Mouse (Mus musculus): ENCODE measurements around the gene Gm20747. TPM values are rescaled to one million over a fixed set of nuclear protein-coding genes. Genes with fewer than 3 reads are reported as not detected.
"Not testable (repeated sequence)": the region's sequence is repeated elsewhere in the genome, so short reads cannot be mapped to it uniquely, and the experiment has no call there.

Gene Gm20747
- not detected in 2 replicates for polyA plus RNA-seq (2015; fragmentation: Nextera tagmentation; extraction: Ambion mirVana)

DNA sequence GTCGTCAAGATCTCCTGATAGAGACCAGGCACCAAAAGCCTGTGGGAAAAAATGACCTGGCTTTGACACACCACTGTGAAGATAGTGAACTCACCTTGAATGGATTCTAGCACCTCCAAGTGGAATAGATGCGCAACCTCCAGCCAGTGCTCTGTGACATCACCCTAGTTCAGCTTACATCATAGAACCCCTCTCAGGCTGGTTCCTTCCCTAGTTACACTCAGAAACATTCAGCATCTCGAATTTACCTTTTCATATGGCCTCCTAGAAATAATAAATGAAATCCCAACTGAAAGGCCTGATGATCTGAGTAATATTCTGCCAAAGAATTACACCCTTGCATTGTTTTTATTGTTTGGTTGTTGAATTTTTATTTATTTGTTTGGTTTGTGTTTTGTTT, at the start of gene Gm20747:
Gene Gm20747, minus strand, starts transcription at position 101 of the 400 bp plus-strand sequence.
- H3K36me3 ChIP-seq (replicated peaks; ENCODE audit: insufficient read depth, low read length); H3K4me3 ChIP-seq (ENCODE audit: low read depth, low read length); H3K27me3 ChIP-seq (ENCODE audit: insufficient read depth, low read length); H3K4me2 ChIP-seq (ENCODE audit: low read depth, low read length); H3K27ac ChIP-seq (ENCODE audit: low read depth); H3K4me1 ChIP-seq (ENCODE audit: insufficient read depth); DNase-seq; H3K9ac ChIP-seq (replicated peaks); ATAC-seq; H3K9me3 ChIP-seq (ENCODE audit: low read length): not testable (repeated sequence)
- WGBS (ENCODE audit: insufficient replicate concordance), result no CpG with 5 or more reads among the region's 3 CpGs

Data from liver, postnatal 0 days (tissue).